Mouse (Mus musculus): ENCODE data around the gene Frmd4a. TPM values are rescaled to one million over a fixed set of nuclear protein-coding genes. Genes with fewer than 3 reads are reported as not detected.

The Frmd4a gene
- 11.0 and 15.5 TPM in 2 replicates for polyA plus RNA-seq (2015; fragmentation: Nextera tagmentation; extraction: Ambion mirVana)

GRCm38 (mm10) chr2:4017528-4018288, at the start of gene Frmd4a:
TSS of gene Frmd4a (plus strand) at chr2:4017717.

GRCm38 (mm10) chr2:4651500-4652285, 634.2 kb downstream of the Frmd4a start, which contains the start of gene Prpf18:
TSS of gene Prpf18 (minus strand) at chr2:4652113.

Measured in adrenal gland, postnatal 0 days (tissue).